Mouse (Mus musculus) thymus, adult 18-20 months (tissue): Measurements from ENCODE around the gene Cdkn2d.
"Not testable (repeated sequence)": the region's sequence is repeated elsewhere in the genome, so short reads cannot be mapped to it uniquely, and the experiment has no call there.

Source experiments
- DNase-seq, 2 experiments: peaks; one replicate each; pipeline ENCODE4 v3.0.0; 2022; ENCODE audit warnings: mixed read lengths in 2 of 2

Cdkn2d gene

DNA sequence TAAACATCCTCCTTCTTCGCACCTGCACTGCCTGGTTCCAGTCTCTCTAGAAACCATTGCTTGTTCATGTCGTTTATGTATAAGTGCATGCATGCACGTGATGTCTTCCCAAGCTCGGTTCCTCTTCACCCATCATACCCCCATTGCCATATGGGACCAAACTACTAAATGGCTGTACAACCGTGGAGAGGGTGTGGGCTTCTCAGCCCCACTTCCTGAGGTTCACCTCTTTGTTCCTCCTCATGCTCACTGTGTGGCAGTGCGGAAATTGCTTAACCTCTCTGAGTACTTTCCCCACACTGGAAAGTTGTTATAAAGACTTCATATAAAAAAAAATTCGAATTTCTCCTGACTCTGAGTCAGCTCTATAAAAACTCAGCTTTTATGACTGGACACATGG lies 25.5 kb upstream of the Cdkn2d start:
- peak in 1 of 2 experiments; percentile 68 for DNase-seq

DNA sequence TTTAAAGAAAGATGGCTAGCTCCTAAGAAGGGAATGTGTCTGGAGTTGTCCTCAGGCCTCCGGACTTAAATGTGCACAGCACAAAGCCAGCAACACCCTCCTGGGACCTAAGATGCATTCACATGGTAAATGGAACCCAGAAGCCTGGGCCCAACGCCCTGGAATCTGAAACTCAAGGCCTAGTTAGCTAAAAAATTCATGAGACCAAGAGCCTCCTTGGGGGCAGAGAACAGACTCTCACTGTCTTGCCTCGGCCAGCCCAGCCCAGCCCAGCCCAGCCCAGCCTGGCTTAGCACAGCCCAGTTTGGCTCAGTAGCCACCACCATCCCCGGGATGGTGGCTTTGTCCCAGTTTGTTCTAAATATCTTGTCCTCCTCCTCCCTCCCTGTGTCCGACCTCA lies 24.2 kb upstream of the Cdkn2d start:
- DNase-seq = no peak

DNA sequence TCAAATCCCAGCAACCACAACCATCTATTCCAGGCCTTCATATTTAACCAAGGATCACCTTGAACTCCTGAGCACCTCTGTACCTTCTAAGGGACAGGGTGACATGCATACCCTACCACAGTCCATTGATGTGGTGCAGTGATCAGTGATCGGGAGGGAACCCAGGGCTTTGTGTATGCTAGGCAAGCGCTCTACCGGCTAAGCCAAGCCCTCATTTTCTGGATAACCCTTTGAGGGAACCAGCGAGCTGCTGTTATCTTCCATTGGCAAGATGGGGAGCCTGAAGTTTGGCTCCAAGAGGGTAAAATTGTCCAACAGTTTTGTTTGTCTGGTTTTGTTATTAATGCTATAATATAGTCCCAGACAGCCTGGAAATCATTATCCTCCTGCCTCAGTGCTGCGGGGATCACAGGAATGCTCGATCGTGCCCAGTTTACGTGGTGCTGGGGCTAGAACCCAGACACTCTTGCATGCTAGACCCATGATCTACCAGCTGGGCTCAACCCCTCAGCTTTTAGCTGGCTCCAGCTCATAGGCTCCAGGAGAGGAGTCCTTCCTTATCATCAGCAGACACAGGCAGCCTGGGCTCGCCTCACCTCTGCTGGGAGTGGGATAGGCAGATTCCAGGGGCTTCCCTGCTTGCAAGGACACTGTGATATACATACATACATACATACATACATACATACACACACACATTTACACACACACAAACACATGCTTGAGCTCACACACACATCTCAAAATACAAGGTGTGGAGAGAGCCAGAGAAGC lies 23.3 kb upstream of the Cdkn2d start:
- DNase-seq = no peak

DNA sequence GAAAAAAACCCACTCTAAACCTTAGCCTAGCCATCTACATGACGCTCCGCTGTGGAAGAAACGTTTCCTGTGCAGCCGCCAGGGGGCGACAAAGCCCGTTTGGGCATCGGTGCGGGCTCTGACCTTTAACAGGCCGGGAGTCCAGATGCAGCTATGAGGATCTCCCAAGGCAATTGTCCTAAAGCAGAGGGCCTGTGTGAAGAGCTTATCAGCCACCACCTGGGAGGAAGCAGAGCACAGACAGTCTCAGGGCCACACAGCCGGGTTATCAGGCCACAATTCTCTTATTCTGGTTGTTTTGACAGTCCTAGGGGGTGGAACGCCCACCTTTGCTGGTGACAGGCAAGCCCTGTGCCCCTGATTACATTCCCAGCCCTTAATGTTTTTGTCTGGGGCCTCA lies 22.2 kb upstream of the Cdkn2d start:
- DNase-seq = peak; percentile 76 to 77

DNA sequence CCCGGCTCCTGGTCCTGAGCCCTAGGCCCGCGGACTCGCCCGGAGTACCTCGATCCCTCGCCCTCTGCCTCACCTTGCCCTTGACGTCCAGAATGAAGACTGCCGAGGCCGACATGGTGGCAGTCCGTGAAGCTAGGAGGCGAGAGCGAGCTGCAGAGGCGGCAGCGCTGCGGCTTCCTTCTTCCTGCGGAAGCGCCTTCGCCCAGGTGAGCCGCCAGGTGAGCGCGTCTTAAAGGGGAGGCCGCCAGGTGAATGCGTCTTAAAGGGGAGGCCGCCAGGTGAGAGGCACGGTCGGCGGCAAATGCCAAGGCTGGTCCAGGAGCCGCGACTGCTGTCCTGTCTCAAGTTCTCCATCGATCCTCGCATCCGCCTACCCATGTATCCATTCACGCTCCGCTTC lies 20.9 kb upstream of the Cdkn2d start, which contains the start of gene Ap1m2:
Ap1m2 (minus strand) TSS at position 204 of the 400 bp plus-strand sequence.
- DNase-seq = no peak

DNA sequence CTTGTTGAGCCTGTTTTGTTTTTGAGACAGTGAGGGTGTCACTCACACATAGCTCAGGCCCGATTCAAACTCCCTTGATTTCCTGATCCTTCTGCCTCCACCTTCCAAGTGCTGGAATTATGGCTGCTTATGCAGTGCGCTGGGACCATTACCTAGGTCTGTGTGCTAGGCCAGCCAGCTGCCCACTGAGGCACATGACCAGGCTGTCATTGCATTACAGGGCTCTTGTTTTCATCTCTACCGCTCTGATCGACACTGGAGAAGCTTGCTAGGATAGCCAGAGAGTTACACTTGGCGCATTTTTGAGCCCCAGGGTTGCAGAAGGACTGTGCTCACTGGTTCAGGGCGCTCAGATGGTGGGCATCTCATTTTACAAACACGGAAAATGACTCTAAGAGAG lies 20.5 kb upstream of the Cdkn2d start:
- no peak for DNase-seq

DNA sequence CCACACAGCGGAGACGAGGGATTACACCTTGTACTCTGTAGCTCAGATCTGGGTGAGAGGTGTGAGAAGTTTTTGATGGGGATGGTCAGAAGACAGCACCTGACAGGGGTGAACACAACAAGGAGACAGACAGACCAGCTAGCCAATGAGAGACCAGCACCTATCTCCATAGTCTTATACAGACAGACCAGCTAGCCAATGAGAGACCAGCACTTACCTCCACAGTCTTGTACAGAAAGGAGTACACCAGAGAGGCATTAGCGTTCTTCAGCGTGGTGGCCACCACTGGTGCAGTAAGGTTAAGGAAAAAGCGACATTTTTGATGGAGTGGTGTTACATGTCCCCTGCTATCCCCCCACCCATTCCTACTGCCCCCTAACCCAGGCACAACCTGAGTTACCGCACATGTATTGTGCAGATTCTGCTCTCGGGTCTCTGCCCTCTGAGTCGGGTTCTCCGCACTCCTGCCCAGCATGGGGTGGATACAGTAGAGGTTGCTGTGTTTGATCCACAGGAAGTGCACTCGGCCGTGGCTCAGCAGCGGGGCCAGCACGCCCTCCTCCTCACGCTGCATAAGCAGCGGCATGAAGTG lies 18.0 kb upstream of the Cdkn2d start:
- no peak for DNase-seq

DNA sequence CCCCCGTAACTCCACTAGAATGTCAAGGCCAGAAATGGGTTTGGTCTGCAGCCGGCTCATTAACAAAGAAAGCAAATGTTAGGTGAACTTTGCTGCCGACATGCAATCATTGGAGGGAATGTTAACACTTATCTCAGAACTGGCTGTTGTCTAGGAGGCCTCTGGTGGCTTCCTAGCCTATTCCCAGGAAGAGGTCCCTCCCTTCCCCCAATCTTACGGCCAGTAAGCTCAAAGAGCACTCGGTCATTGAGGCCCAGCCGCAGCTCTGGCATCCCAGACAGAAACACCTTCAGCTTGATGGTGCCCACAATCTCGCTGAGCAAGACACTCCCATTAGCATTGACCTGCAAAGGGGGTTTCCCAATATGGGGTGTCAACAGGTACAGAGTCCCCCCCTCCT lies 13.9 kb upstream of the Cdkn2d start:
- no peak for DNase-seq

DNA sequence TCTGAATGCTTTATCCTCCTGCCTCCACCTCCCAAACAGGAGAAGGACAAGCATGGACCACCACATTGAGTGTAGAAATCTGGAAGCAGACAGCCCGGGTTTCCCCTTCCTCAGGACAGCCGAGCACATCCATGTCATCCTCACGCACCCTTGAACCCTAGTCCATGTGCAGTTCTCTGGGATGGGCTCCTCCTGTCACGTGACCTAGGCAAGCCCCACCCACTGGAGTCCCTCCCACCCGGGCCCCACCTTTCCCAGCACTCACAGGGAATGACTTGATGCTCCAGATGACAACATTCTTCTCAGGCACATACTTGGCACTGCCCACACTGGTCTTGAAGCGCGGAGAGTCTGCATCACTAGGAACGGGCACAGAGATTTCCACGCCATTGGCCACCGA lies 7.8 kb upstream of the Cdkn2d start:
- DNase-seq = no peak

DNA sequence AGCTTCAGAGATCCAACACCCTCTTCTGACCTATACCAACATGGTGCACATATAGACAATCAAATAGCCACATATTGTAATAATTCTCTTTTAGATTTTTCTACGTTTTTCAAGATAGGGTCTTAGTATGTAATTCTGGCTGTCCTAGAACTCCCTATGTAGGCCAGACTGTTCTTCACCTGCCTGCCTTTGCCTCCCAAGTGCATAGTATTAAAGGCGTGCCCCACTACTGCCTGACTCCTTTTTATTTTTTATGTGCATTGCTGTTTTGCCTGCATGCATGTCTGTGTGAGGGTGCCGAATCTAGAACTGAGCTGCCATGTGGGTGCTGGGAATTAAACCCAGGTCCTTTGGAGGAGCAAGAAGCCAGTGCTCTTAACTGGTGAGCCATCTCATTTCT lies 1.1 kb upstream of the Cdkn2d start:
- DNase-seq = no peak

DNA sequence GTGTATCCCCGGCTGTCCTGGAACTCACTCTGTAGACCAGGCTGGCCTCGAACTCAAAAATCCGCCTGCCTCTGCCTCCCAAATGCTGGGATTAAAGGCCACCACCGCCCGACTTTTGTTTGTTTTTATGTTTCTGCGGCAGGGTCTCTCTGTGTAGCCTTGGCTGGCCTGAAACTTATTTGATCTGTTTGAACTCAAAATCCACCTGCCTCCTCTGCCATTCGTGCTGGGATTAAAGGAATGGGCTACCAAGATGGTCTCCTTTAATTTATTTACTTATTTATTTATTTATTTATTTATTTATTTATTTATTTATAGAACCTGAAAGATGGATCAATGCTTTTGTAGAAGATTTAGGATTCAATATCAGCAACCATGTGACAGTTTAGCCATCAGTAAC lies 661 bp upstream of the Cdkn2d start:
- not testable (repeated sequence) for DNase-seq

DNA sequence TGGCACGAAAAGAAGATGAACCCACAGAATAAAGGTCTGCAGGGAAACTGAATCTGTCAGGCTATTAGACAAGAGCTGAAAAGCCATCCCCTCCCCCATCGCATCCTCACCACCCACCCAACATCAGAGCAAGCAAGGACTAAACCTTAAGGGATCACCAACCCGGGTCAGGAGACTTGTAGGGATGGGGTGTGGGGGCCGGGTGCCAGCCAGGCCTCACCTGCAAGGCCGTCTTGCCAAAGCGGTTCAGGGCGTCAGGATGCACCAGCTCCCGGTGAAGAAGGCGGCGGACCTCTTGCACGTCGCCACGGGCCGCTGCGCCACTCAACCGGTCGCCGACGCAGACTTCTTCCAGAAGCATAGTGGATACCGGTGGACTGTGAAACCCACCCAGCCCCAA lies 618 bp downstream of the Cdkn2d start:
- DNase-seq = no peak

DNA sequence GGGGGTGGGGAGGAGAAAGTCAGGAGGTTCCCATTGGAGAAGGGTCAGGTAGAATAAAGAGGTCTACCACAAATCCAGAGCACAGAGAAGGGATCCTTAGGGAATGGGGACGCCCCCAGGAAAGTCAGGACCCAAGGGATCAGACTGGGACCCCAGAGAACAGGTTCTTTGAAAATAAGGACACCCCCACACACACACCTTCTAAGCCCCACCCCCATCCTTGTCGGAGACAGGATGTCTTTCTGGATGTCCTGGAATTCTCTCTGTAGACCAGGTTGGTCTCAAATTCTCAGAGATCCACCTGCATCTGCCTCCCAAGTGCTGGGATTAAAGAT lies 1.9 kb downstream of the Cdkn2d start:
- DNase-seq = no peak

DNA sequence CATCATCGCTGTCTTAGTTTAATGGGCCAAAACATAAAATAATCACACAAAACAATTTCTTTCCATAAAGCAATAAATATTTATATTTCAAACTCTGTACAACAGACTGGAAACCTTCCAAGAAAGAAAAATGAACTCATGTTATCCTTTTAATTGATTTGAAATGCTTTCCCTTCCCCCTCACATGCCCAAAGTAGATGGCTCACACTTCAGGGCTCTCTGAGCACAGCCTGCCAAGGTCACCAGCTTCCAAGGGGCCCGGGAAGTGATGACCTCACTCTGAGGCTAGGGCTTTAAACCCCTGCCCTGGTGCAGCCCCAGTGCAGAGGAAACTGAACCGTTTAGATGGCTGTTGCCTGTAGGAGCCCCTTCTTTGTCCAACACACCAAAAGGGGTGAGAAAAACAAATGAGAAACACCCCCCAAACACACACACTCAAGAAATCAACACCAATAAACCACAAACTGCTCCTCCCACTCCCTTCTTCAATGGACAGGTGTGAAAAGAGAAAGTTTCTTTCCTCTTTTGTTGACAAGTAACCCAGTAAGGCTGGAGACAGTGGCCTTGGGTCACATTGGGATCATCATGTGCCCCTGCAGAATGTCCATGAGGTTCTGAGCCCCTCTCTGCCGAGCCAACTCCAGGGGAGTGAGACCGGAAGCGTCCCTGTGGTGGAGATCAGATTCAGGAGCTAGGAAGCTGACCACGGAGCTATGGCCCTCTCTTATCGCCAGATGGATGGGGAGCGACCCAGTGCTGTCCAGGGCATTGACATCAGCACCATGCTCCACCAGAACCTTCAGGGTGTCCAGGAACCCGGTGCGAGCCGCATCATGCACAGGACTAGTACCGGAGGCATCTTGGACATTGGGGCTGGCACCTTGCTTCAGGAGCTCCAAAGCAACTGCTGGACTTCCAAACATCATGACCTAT lies 2.5 kb downstream of the Cdkn2d start:
- peak in 1 of 2 experiments; percentile 69 for DNase-seq

DNA sequence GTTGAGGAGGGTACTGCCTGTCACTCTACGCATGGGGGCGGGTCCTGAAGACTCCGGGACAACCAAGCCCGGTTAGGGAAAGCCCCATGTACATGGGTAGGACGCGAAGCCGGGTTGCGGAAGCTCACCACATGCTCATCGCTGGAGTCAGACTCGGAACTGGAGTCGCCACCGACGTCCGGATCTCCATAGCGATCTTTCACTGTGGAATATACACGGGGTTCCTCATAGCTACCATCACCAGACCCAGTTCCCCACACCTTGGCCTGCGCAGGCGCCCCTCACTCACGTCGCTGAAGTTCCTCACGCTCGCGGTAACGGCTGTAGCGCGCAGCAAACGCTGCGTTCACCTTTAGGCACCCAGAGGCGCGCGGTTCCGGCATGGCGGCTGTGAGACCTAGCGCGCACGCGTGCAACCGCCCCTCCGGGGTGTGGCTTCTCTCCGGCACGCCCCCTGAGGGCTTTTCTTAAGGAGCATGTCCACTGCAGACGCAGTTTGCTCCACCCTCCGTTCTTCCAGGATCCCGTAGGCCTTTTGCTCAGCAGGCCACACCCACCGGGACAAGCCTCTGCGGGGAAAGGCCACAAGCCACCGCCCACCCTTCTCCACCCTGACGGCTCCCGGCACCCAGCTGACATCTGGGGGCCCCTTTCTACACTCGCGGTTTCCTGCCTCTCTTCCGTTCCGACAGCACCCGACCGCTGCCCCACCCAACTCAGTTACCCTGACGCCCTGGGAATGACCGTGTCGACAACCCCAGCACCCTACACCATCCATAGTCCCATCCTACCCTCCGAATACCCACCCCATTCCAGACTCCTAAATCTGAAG lies 3.4 kb downstream of the Cdkn2d start, which contains the start of gene Kri1:
Kri1 (minus strand) TSS at position 399 of the 832 bp plus-strand sequence.
- peak; percentile 99 to 100 for DNase-seq

DNA sequence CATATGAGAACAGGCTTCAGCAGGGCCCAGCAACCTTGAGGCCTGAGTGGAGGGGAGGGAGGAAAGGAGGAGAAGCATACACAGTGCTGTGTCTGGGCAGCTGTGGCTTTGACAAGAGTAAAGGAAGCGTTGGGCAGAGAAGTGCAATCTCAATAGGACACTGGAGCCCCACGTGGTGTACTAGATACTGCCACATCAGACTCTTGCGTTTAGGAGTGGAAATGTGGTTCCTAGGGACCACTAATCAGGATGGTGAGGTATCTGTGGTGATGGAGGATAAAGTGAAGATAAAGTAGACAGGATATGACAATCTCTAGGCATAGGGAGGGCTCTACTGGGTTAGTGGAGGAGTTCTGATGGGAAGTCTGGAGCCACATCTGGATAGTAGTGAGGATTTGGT lies 4.5 kb downstream of the Cdkn2d start:
- DNase-seq = no peak

DNA sequence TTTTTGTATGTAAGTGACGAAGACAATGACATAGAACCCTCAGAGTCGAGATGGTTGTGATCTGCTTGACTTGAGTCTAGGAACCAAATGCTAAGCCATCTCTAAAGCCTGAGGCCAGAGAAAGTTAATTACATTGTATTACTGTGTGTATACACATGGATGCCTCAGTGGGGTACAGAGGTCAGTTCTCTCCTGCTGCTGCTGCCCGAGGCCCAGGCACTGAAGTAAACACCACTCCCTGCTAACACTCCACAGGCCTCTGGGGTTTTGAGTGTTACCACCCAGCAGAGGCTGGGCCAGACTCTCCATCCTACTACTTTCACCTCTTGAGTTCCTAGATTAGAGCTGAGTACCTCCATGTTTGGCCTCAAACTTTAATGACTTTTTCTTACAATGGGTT lies 7.2 kb downstream of the Cdkn2d start:
- no peak for DNase-seq

DNA sequence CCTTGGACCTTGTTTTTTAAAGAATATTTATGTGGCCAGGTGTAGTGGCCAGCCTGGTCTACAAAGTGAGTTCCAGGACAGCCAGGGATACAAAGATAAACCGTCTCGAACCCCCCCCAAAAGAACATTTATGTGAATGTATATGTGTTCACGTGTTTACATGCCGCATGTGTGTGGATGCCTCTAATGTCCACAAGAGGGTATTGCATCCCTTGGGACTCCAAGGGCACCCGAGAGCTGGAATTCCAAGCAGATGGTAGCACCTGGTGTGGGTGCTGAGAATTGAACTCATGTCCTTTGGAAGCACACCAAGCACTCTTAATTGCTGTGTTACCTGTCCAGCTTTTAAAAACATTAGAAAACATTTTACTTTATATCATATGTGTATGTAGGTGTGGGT lies 7.6 kb downstream of the Cdkn2d start:
- DNase-seq = no peak

DNA sequence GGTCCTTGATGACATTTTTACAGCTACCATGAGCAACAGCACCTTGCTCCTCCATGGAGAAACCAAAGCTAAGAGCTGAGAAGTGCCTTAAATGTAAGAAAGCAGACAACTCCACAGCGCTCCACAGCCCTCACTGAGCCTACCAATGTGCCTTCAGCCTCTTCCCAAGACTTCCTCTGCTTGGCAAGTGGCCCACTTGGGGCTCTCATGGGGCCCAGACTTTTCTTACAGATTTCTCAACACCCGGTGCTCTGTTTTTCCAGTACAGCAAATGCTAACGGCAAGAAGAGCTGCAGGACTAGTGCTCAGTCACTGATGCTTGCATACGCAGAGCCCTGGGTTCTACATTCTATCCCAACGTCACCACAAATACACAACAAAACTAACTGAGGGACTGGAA lies 13.4 kb downstream of the Cdkn2d start:
- no peak for DNase-seq

DNA sequence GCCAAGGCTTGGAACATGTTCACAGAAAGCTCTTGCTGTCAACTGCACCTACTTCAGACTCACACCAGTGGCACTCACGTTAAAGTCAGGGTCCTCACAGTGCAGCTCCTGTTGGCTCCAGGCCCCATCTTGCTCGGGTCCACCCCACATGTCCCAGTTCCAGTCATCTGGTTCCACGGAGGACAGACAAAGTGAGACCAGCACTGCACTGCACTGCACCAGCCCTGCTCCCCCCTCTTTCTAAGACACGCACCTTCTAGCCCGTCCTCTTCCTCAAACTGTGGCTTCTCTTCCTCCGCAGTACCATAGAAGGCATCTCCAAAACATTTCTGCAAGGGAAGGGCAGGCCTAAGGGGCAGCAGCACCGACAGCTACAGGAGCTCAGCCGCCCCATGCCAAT lies 14.9 kb downstream of the Cdkn2d start:
- DNase-seq = no peak

DNA sequence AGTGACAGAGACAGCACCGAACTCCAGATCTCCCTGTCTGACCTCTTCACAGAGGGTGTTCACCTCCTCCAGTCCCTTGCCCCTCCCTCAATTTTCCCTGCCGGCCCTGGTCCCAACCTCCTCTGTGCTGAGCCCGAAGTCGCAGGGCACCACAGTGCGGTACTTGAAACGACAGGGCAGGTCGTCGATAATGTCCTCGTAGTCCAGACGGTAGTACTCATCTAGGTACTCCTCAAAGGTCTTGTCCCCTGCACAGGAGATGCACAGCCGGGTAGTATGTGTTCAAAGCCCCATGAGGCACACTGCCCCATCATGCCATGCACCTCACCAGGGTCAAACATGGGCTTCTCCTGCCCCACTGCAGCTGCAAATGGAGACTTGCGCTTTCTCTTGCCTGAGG lies 15.5 kb downstream of the Cdkn2d start:
- no peak for DNase-seq

DNA sequence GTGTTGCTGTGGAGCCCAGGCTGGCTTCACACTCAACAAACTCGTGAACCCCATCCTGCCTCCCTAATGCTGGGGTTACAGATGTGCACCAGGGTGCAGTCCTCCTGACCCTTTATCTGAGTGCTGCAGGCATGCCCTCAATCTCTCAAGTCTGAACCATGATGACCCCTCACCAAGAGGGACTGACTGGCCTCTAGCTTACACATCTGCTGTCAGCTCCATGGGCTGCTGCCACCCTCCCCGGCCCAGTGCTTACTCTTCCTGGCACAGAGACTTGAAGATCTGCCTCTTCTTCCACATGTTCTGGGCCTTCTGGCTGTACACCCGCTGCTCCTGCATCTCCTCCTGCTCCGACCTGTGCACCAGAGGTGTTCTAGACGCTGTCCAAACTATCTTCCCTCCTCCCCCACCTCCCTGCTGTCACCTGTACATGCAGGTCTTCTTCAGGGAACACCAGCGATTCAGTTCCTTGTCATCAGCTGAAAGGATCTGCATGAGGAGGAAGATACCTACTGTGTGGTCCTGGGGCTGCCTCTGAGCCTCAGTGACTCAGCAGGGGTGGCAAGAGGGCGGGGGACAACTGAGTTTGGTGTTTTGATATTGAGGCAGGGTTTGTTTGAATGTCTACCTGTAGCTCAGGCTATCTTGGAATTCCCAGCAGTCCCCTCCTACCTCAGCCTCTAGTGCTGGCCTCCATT lies 16.0 kb downstream of the Cdkn2d start:
- DNase-seq = no peak
